Mouse (Mus musculus) frontal cortex, postnatal 14 days (tissue): ENCODE measurements around the gene Svs4.
"Not testable (repeated sequence)": the region's sequence is repeated elsewhere in the genome, so short reads cannot be mapped to it uniquely, and the experiment has no call there.

Experiments
- DNase-seq, 2 experiments: peaks; one replicate each; pipeline ENCODE4 v3.0.0; 2022; ENCODE audit warnings: low spot score in 2 of 2

The Svs4 gene

DNA sequence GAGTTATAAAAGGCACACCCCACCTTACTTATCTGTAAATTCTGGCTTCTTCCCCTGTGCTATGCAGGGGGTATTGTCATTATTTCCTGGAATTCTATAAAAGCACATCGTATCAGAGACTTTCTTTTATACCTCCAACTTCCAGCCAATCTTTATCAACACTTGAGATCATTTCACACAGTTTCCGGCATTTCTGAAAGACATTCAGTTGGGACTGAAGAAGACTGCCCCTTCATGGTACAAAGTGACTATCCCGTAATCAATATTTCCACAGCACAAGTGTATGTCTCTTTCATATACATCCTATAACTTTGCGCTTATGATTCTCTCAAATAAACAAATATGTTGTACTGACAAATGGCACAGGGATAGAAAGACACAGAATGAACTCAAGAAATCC is at the start of gene Svs4:
TSS of gene Svs4 (minus strand) at position 101 of the 400 bp plus-strand sequence.
- no peak for DNase-seq

- no peak for DNase-seq
Measured at GRCm38 (mm10) chr2:164320983-164321382, 42.7 kb upstream of the Svs4 start.

GRCm38 (mm10) chr2:164316451-164316850 is 38.2 kb upstream of the Svs4 start, which contains the start of gene Svs6:
Gene Svs6 (plus strand): TSS chr2:164316751.
- not testable (repeated sequence) for DNase-seq

GRCm38 (mm10) chr2:164315460-164315859 is 37.2 kb upstream of the Svs4 start:
- not testable (repeated sequence) for DNase-seq

GRCm38 (mm10) chr2:164312599-164312998 is 34.3 kb upstream of the Svs4 start:
- no peak for DNase-seq

- DNase-seq, result not testable (repeated sequence)
Measured at GRCm38 (mm10) chr2:164288968-164289367, 10.7 kb upstream of the Svs4 start, which contains the start of gene Svs3a. Gene Svs3a (plus strand): TSS chr2:164289268.

DNA sequence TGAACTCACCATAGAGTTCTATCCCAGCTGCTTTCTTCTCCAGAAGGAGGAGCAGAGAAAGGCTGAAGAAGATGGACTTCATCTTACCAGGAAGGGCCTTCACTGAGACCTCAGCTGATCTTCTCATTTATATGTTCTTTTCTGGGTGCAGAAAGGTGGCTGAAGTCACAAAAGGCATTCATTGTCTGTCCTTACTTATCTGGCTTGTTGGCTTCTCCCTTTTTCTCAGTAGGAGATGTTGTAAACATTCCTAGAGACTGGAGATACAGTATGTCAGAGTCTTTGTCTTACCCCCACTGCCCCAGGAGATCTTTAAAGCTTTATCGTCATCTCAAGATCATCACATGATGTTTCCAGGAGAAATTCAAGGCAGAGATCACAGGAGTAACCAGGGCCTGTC is 21.7 kb downstream of the Svs4 start, which contains the start of gene Svs3b:
TSS of gene Svs3b (minus strand) at position 101 of the 400 bp plus-strand sequence.
- not testable (repeated sequence) for DNase-seq

DNA sequence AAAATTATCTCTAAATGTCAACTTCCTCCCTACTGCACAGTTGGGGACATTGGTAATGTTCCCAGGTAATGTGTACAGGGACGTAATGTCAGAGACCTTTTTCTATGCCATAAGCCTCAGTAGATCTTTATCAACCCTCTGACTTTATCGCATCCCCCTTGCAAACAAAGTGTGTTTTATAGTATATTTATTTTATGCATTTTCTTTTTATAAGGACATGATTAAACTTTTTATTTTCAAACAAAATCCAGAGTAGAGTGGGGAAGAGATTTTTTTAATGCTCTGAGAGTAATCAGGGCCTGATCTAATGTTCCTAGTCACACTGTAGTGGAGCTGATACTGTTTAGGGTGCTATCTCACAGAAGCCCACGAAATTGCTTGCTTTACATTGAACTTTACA is 39.9 kb downstream of the Svs4 start, which contains the start of gene Svs2:
TSS of gene Svs2 (minus strand) at position 101 of the 400 bp plus-strand sequence.
- no peak for DNase-seq

- no peak for DNase-seq
Measured at GRCm38 (mm10) chr2:164232671-164233070, 45.6 kb downstream of the Svs4 start.

DNA sequence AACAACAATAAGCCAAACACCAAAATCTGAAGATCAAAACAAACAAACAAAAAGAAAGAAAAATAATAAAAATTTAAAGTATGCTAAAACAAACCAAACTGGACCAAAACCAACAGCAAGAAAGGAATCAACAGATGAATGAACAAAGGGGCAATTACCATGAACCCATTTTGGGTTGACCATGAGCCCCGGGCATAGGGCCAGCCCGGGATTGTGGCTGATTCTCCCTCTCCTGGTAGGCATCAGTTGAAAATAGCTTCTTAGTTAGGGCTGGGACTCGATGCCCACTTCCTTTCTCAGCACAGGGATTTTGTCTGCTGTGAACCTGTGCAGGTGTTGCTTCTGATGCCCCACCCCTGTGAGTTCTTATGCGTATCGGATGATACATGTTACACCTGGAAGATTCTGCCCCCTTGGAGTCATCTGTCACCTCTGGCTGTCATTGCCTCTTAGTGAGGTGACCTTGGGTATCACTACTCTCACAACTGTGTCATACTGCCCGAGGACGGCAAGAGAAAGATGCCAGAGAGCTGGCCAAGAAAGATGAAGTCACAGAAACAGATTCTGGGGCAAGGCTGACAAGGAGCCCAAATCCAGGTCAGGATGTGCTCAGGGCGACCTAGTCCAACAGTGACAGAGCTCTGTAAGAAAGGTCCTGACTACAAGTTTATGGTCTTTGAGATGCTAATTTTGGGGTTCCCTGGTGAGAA is 49.7 kb downstream of the Svs4 start:
- DNase-seq, result no peak
